Mouse (Mus musculus) pancreas, adult 10 weeks (tissue): ENCODE results near the gene Sec13. TPM values are rescaled to one million over a fixed set of nuclear protein-coding genes. Genes with fewer than 3 reads are reported as not detected.

ENCODE experiments used
- polyA plus RNA-seq: library from polyadenylated mRNA; stranded (reverse); fragments of 350-450 nt; fragmentation: Illumina TruSeq; extraction: RNeasy Lipid Tissue Mini Kit (QIAGEN cat#74804); gene quantifications from one replicate; pipeline ENCODE4 v1.2.3, GENCODE M21; 2015; ENCODE audit warnings: low read depth, low replicate concordance; ENCODE audit not compliant: insufficient read depth

Sec13 gene
- polyA plus RNA-seq: 40.2 TPM

GRCm38 (mm10) chr6:113740236-113741217 is at the start of gene Sec13:
TSS of gene Sec13 (minus strand) at chr6:113740743.

GRCm38 (mm10) chr6:113719878-113720277 is 20.7 kb downstream of the Sec13 start, which contains the start of gene Ghrl:
TSS of gene Ghrl (minus strand) at chr6:113719880.

GRCm38 (mm10) chr6:113696582-113697221 is 43.8 kb downstream of the Sec13 start, which contains the start of gene Tatdn2:
TSS of gene Tatdn2 (plus strand) at chr6:113697050.

Other genes starting within 250 kb of the Sec13 start
- gene Prrt3, start 238.8 kb downstream of the Sec13 start, polyA plus RNA-seq: not detected
- 14.9 TPM for gene Emc3, start 209.1 kb downstream of the Sec13 start, polyA plus RNA-seq
- gene Fancd2, start 209.1 kb downstream of the Sec13 start, polyA plus RNA-seq: not detected
- not detected for gene Fancd2os, start 140.0 kb downstream of the Sec13 start, polyA plus RNA-seq
- 29.6 TPM for gene Brk1, start 136.0 kb downstream of the Sec13 start, polyA plus RNA-seq
- gene Vhl, start 116.8 kb downstream of the Sec13 start, polyA plus RNA-seq: 8.1 TPM
- 4.0 TPM for gene Irak2, start 102.3 kb downstream of the Sec13 start, polyA plus RNA-seq
- 9.5 TPM for gene Tatdn2, start 43.7 kb downstream of the Sec13 start, polyA plus RNA-seq
- 3.6 TPM for gene Ghrl, start 20.9 kb downstream of the Sec13 start, polyA plus RNA-seq